Mouse (Mus musculus) E14TG2a.4 (cell line): ENCODE measurements at regions not wholly inside any gene's neighbourhood (a gene's known extent, or its start where the extent isn't known, plus 50 kb on each side); places are given as distances from the start of the nearest gene placed in this dataset.

Experiments
- CTCF ChIP-seq: conservative IDR thresholded peaks from 2 replicates; pipeline ENCODE4 v1.5.1; 2014; ENCODE audit warnings: low read length
- POU5F1 ChIP-seq: IDR thresholded peaks from 2 replicates; pipeline ENCODE4 v1.6.1; 2014; ENCODE audit warnings: low read length, borderline replicate concordance

GRCm38 (mm10) chr8:42322862-42323261 is 818.4 kb downstream of the Triml1 start:
- TF ChIP-seq CTCF = no peak
- no peak for TF ChIP-seq POU5F1
